Mouse (Mus musculus) small intestine, adult 2 months (tissue): ENCODE measurements around the gene Gm49661.

Experiments
- CTCF ChIP-seq: fragments of 200-500 bp; IDR thresholded peaks from 2 replicates; pipeline ENCODE4 v1.5.1; 2012; ENCODE audit warnings: low read depth, mild to moderate bottlenecking, control low read depth, inconsistent platforms, low read length, moderate library complexity, mixed read lengths; ENCODE audit not compliant: insufficient replicate concordance, insufficient read length; ENCODE audit errors: extremely low read depth
- POLR2A ChIP-seq: fragments of 200-500 bp; IDR thresholded peaks from 2 replicates; pipeline ENCODE4 v1.6.1; 2012; ENCODE audit warnings: low read depth, mild to moderate bottlenecking, control low read depth, inconsistent platforms, low read length, moderate library complexity

DNA sequence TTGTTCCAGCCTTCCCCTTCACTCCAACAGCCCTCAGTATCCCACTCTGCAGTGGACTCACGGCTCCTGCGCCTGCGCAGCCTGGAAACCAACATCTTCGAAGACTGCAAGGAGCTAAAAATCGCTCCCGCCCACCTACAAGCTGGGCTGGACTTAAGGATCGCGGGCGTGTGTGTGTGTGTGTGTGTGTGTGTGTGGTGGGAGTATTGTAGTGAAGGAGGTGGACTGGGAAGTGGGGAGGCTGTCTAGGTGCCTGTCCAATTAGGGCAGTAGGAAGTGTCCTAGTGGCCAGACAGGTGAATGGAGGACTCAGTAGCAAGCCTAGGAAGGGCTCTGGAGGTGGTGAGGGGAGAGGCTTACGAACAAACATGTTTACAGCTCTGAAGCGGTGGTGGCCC, 24.0 kb downstream of the Gm49661 start:
- TF ChIP-seq CTCF (no peak), POLR2A (no peak)
